In genomic region chr11:116521143-116521542, GRCm38 (mm10) we compare ENCODE assay signal across 17 mouse cellular contexts. TPM values are rescaled to one million over a fixed set of nuclear protein-coding genes. Genes with fewer than 3 reads are reported as not detected.
A peak's percentile ranks its signal among the peaks of the same experiment; 100 is the strongest.
DNase-seq lines count a peak whose midpoint lies in the region; ATAC-seq and TF ChIP-seq lines count a peak whose summit lies in the region.
"Had no signal": no experiment of that assay in that cellular context is flagged by ENCODE, and none has a peak within 500 bp of the region (broad histone marks: within the 10 kb centered on the region; RNA-seq: fewer than 3 reads in every experiment).

No protein-coding gene starts in this region.

- DNase-seq in heart, postnatal 4 days: peak; percentile 48
- DNase-seq in heart, adult 18-20 months: no peak
- peak; percentile 38 for DNase-seq in urinary bladder, postnatal 14 days (ENCODE audit: low spot score)
- no peak for DNase-seq in urinary bladder, adult 18-20 months (ENCODE audit: low spot score in 2 of 2)
- peak; percentile 59 for DNase-seq in liver, embryonic 13.5 days
- DNase-seq in stomach, postnatal 0 days (ENCODE audit: low spot score): peak; percentile 64
- DNase-seq in cerebellum, adult 11 months: no peak
- DNase-seq in thymus, postnatal 10 days (ENCODE audit: low spot score in 2 of 2): no peak
- DNase-seq: cerebellum, adult 9-11 months; gastrocnemius, postnatal 14 days had no signal

- peaks cover 31% of the 10 kb centered on the region for H3K4me1 ChIP-seq in liver, embryonic 13.5 days (replicated peaks)
- peaks cover 12% of the 10 kb centered on the region for H3K4me1 ChIP-seq in stomach, postnatal 0 days (replicated peaks; ENCODE audit: control insufficient read depth, insufficient read depth)

- H3K4me3 ChIP-seq in liver, embryonic 13.5 days (replicated peaks): no peak overlapping the region
- H3K4me3 ChIP-seq in stomach, postnatal 0 days (ENCODE audit: low read depth, low read length): no peak overlapping the region
- H3K4me3 ChIP-seq: embryonic facial prominence, embryonic 13.5 days had no signal

- no peak for TF ChIP-seq CTCF in stomach, postnatal 0 days (IDR thresholded peaks at IDR 0.05; ENCODE audit: low read depth)

- WGBS in liver, embryonic 13.5 days (ENCODE audit: insufficient replicate concordance): 23% methylated on average over 3 of the region's 3 CpGs
- WGBS in stomach, postnatal 0 days: 59% methylated on average over 3 of the region's 3 CpGs

- H3K36me3 ChIP-seq in liver, embryonic 13.5 days: no peaks in the 10 kb centered on the region
- H3K36me3 ChIP-seq in stomach, postnatal 0 days (ENCODE audit: control insufficient read depth, insufficient read depth, low read length): no peaks in the 10 kb centered on the region
- H3K36me3 ChIP-seq: embryonic facial prominence, embryonic 13.5 days had no signal

- no peak for TF ChIP-seq EP300 in stomach, postnatal 0 days (optimal IDR thresholded peaks at IDR 0.05)

- no peaks in the 10 kb centered on the region for H3K9me3 ChIP-seq in liver, embryonic 13.5 days (replicated peaks)
- H3K9me3 ChIP-seq in stomach, postnatal 0 days (ENCODE audit: control insufficient read depth, low read length): no peaks in the 10 kb centered on the region
- H3K9me3 ChIP-seq: embryonic facial prominence, embryonic 13.5 days had no signal

- no peak overlapping the region for H3K27ac ChIP-seq in liver, embryonic 13.5 days
- H3K27ac ChIP-seq in stomach, postnatal 0 days (replicated peaks): no peak overlapping the region
- H3K27ac ChIP-seq: embryonic facial prominence, embryonic 13.5 days; macrophage had no signal

- peaks cover 48% of the 10 kb centered on the region for H3K27me3 ChIP-seq in liver, embryonic 13.5 days
- no peaks in the 10 kb centered on the region for H3K27me3 ChIP-seq in stomach, postnatal 0 days (ENCODE audit: control insufficient read depth, insufficient read depth, low read length)
- H3K27me3 ChIP-seq: embryonic facial prominence, embryonic 13.5 days had no signal

- H3K4me2 ChIP-seq in liver, embryonic 13.5 days: no peak overlapping the region
- H3K4me2 ChIP-seq in stomach, postnatal 0 days (replicated peaks; ENCODE audit: low read depth): no peak overlapping the region
- H3K4me2 ChIP-seq: embryonic facial prominence, embryonic 13.5 days had no signal

- no peak overlapping the region for H3K9ac ChIP-seq in liver, embryonic 13.5 days
- no peak overlapping the region for H3K9ac ChIP-seq in stomach, postnatal 0 days (ENCODE audit: low read length)
- H3K9ac ChIP-seq: embryonic facial prominence, embryonic 13.5 days had no signal

- peak; percentile 81 for ATAC-seq in liver, embryonic 13.5 days (ENCODE audit: low read depth)
- peak; percentile 30; the same call in 1 of the 2 replicates for ATAC-seq in stomach, postnatal 0 days (ENCODE audit: low FRiP score, low TSS enrichment)
- ATAC-seq: forebrain, embryonic 14.5 days; hindbrain, embryonic 16.5 days had no signal

RNA-seq across cellular contexts. Expression of gene Sphk1, which starts 9.6 kb away (rescaled TPM):
- 1 to 10 TPM; 4.6 to 5.1 TPM for total RNA-seq in heart, postnatal 4 days (2021)
- total RNA-seq in heart, adult 18-20 months (2021): 1 to 10 TPM in 1 of 2 experiments, under 1 TPM in 1; 0.94 to 1.4 TPM
- 28.5 and 32.7 TPM in 2 replicates for polyA plus RNA-seq in liver, embryonic 13.5 days (2015; fragmentation: Nextera tagmentation; extraction: Ambion mirVana)
- 7.9 and 10.0 TPM in 2 replicates for polyA plus RNA-seq in stomach, postnatal 0 days (2015; fragmentation: Nextera tagmentation; extraction: Ambion mirVana)
- total RNA-seq: monocyte, adult 5-6 weeks had no signal

RNA-seq across cellular contexts. Expression of gene Prpsap1, which starts 27.1 kb away (rescaled TPM):
- 10 to 100 TPM; 53.6 to 55.5 TPM for total RNA-seq in heart, postnatal 4 days (2021)
- 10 to 100 TPM; 25.1 to 29.4 TPM for total RNA-seq in heart, adult 18-20 months (2021)
- 59.3 and 62.7 TPM in 2 replicates for polyA plus RNA-seq in liver, embryonic 13.5 days (2015; fragmentation: Nextera tagmentation; extraction: Ambion mirVana)
- 94.0 and 97.1 TPM in 2 replicates for polyA plus RNA-seq in stomach, postnatal 0 days (2015; fragmentation: Nextera tagmentation; extraction: Ambion mirVana)

RNA-seq across cellular contexts. Expression of gene Qrich2, which starts 55.1 kb away (rescaled TPM):
- total RNA-seq in heart, postnatal 4 days (2021): under 1 TPM in 1 of 2 experiments, not detected in 1; 0.05 TPM
- under 1 TPM in 1 of 2 experiments, not detected in 1; 0.05 TPM for total RNA-seq in heart, adult 18-20 months (2021)
- polyA plus RNA-seq in liver, embryonic 13.5 days (2015; fragmentation: Nextera tagmentation; extraction: Ambion mirVana): not detected in 2 replicates
- 0.08 and 0.16 TPM in 2 replicates for polyA plus RNA-seq in stomach, postnatal 0 days (2015; fragmentation: Nextera tagmentation; extraction: Ambion mirVana)
- total RNA-seq: gastrocnemius, postnatal 14 days; left cerebral cortex, postnatal 36 days had no signal
- polyA plus RNA-seq: forebrain, embryonic 14.5 days; heart, embryonic 14.5 days; macrophage had no signal

Comparison
In these comparisons a context has a peak if more than half of its experiments do, and no peak if none do; other contexts are left out.
1. DNase-seq: peak in heart, postnatal 4 days (single experiment), urinary bladder, postnatal 14 days (single experiment), liver, embryonic 13.5 days (single experiment) and stomach, postnatal 0 days (single experiment); none in heart, adult 18-20 months (0 of 2), urinary bladder, adult 18-20 months (0 of 2), cerebellum, adult 11 months (single experiment) and thymus, postnatal 10 days (0 of 2).